Mouse (Mus musculus): ENCODE results near the gene Slc12a5.

GRCm38 (mm10) chr2:164953224-164953623 is 7.4 kb upstream of the Slc12a5 start:
- TF ChIP-seq EP300 (optimal IDR thresholded peaks at IDR 0.05) (no peak), CTCF (IDR thresholded peaks at IDR 0.05; ENCODE audit: low read depth) (peak; percentile 94)

Data from stomach, postnatal 0 days (tissue).